Mouse (Mus musculus) ES-Bruce4 (cell line): ENCODE results near the gene Zbtb40.

ENCODE experiments used
- CTCF ChIP-seq: IDR thresholded peaks from one replicate; pipeline ENCODE4 v1.8.1; 2011; ENCODE audit warnings: low read depth, low read length
- EP300 ChIP-seq: IDR thresholded peaks from 2 replicates; pipeline ENCODE4 v1.6.1; 2011; ENCODE audit warnings: low read depth, low read length; ENCODE audit not compliant: insufficient read depth
- POLR2A ChIP-seq: IDR thresholded peaks from one replicate; pipeline ENCODE4 v1.8.1; 2011; ENCODE audit warnings: low read length; ENCODE audit not compliant: insufficient read depth

DNA sequence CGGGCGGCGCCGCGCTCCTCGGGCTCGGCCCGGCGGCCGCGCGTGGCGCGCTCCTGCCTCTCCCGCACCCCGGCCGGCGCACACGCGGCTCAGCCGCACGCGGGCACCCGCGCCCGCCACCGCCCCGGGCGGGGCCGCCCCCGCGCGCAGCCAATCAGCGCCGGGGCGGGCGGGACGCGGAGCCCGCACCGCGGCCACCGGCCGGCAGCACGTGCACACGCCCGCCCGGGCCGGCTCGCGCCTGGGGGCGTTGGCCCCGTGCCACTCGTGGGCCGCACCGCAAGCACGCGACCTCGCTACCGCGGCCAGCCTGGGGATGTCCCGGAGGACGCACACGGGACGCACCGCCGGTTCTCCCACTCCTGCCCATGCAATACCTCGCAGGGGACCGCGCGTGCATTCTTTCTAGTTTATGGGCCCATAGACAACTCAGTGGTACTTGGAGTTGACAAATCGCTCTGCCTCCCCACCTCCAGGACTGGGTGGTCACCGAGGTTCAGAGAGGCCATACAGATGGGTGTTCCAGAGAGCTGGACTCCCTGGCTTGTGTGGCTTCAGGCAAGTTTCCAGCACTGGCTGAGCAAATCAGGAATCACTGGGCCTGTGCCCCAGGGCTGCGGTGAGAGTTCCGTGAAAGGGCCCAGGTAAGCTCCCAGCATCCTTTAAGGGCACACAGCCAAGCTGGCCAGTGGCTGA is 91.7 kb downstream of the Zbtb40 start, which contains the start of gene Epha8:
- TF ChIP-seq POLR2A, result no peak
- no peak for TF ChIP-seq CTCF
- TF ChIP-seq EP300, result no peak
